Mouse (Mus musculus) monocyte, adult 5-6 weeks (primary cell): Measurements from ENCODE around the gene Adpgk. TPM values are rescaled to one million over a fixed set of nuclear protein-coding genes. Genes with fewer than 3 reads are reported as not detected.

Source experiments
- ATAC-seq: fragments of 153-309, 156-312 bp; replicated peaks from 2 replicates; pipeline ENCODE4 v1.8.0; 2017; ENCODE audit warnings: mild to moderate bottlenecking; ENCODE audit not compliant: low TSS enrichment, insufficient number of reproducible peaks, severe bottlenecking, poor library complexity, low FRiP score
- total RNA-seq: library from RNA; stranded (forward); fragments of 200-1000, 200-491, 200-594 nt; gene quantifications from 3 replicates; pipeline ENCODE4 v1.2.3, GENCODE M21; 2017

The Adpgk gene
- 20.3 to 28.9 TPM (median 21.8 TPM) in 3 replicates for total RNA-seq

- ATAC-seq: peak; percentile 98
Observed at GRCm38 (mm10) chr9:59290957-59291687, at the start of gene Adpgk. Gene Adpgk, plus strand, starts transcription at chr9:59291558.

- ATAC-seq: no peak
Observed at GRCm38 (mm10) chr9:59245181-59245580, 46.2 kb upstream of the Adpgk start.

GRCm38 (mm10) chr9:59246456-59247029 lies 44.8 kb upstream of the Adpgk start:
- ATAC-seq: no peak

GRCm38 (mm10) chr9:59249359-59249758 lies 42.0 kb upstream of the Adpgk start:
- ATAC-seq: no peak

GRCm38 (mm10) chr9:59250272-59250671 lies 41.1 kb upstream of the Adpgk start:
- no peak for ATAC-seq

GRCm38 (mm10) chr9:59254716-59255421 lies 36.5 kb upstream of the Adpgk start:
- no peak for ATAC-seq

GRCm38 (mm10) chr9:59259806-59260454 lies 31.4 kb upstream of the Adpgk start:
- ATAC-seq: no peak

GRCm38 (mm10) chr9:59266332-59266731 lies 25.0 kb upstream of the Adpgk start:
- ATAC-seq: no peak

GRCm38 (mm10) chr9:59269728-59270127 lies 21.6 kb upstream of the Adpgk start:
- no peak for ATAC-seq

- ATAC-seq: no peak
Observed at GRCm38 (mm10) chr9:59271081-59271480, 20.3 kb upstream of the Adpgk start.

- no peak for ATAC-seq
Observed at GRCm38 (mm10) chr9:59271711-59272110, 19.6 kb upstream of the Adpgk start.

GRCm38 (mm10) chr9:59273199-59273598 lies 18.2 kb upstream of the Adpgk start:
- no peak for ATAC-seq

- ATAC-seq: no peak
Observed at GRCm38 (mm10) chr9:59274846-59275455, 16.4 kb upstream of the Adpgk start.

GRCm38 (mm10) chr9:59278199-59278598 lies 13.2 kb upstream of the Adpgk start:
- no peak for ATAC-seq

- no peak for ATAC-seq
Observed at GRCm38 (mm10) chr9:59278694-59279093, 12.7 kb upstream of the Adpgk start.

GRCm38 (mm10) chr9:59280888-59281287 lies 10.5 kb upstream of the Adpgk start:
- ATAC-seq: no peak; the same call in 1 of the 2 replicates

GRCm38 (mm10) chr9:59281871-59282682 lies 9.3 kb upstream of the Adpgk start:
- ATAC-seq: peak; percentile 84; the same call in 1 of the 2 replicates

GRCm38 (mm10) chr9:59282683-59282986 lies 8.7 kb upstream of the Adpgk start:
- ATAC-seq: no peak
